Mouse (Mus musculus) heart, adult 18-20 months (tissue): ENCODE measurements around the gene Sgcd. TPM values are rescaled to one million over a fixed set of nuclear protein-coding genes. Genes with fewer than 3 reads are reported as not detected.
"Not testable (repeated sequence)": the region's sequence is repeated elsewhere in the genome, so short reads cannot be mapped to it uniquely, and the experiment has no call there.

Source experiments
- DNase-seq, 2 experiments: peaks; one replicate each; pipeline ENCODE4 v3.0.0; 2021 to 2022; ENCODE audit warnings: mixed read lengths in 1 of 2
- total RNA-seq, 2 experiments: library from RNA; stranded (reverse); gene quantifications; 2 replicates each; pipeline ENCODE4 v1.2.3; 2021

The Sgcd gene
- total RNA-seq, 2 experiments from 2014 or later, result 57.4 to 68.5 TPM

DNA sequence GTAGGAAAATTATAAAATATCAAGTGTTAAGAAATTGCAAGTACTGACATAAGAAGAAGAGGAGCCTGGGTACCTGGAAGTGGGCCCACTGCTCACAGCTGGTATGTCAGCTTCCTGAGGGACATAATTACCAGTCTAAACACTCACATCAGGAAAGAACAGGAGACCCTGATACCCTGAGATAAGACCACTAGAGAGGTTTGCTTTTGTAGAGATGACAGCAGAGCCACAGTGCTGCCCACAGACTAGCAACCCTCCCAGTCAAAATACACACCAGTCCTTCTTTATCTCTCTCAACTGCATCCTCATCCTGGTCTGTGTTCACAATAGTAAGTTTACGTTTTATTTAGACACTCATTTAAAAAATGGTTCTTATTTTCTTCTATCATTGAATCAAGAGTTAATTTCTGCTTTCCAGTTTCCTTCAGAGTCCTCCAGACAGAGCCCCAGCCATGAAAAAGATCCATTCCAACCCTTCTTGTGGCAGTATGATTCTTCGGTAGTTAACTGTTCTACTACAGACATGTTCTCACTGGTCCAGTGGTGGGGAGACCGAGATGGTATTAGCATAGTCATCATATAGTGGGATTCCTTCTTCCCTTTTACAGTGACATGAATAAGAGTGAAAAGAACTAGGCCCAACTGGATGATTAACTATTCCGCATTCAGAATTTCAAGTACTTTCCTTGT lies 211.4 kb downstream of the Sgcd start:
- DNase-seq, result no peak

DNA sequence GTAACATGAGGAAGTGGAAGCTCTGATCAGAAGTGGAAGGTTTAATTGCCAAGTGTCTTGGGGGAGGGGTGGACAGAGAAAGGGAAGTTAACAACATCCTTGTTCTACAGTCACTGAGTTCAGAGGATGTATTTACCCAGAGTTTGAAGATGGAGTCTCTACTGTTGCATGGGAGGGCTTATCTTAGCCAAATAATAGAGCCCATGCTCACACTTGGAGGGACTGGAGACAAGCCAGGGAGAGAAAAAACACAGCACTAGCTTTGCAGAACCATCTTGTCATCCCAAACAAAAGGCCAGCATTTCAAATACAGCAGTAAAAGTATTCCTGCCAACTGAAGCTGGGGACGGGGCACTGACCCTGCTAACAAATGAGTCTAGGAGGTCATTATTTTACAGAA lies 212.8 kb downstream of the Sgcd start:
- peak in 1 of 2 experiments; percentile 5 for DNase-seq

DNA sequence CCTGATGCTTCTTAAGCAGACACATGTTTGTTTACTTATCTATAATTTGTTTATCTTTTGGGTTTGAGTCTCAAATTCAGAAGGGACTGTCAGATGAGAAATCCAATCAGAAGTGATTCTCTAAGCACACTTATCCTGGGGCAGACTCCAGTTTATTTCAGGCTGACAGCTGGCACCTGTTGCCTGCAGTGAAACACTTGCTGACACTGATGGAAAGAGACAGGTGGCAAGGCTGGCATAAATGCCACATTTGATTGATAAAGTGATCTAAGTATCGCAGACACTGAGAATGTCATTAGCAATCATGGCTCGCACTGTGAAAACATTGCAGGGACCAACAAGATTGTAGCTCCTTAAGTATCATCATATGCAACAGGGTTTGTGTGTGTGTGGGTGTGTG lies 222.9 kb downstream of the Sgcd start:
- DNase-seq, result no peak

DNA sequence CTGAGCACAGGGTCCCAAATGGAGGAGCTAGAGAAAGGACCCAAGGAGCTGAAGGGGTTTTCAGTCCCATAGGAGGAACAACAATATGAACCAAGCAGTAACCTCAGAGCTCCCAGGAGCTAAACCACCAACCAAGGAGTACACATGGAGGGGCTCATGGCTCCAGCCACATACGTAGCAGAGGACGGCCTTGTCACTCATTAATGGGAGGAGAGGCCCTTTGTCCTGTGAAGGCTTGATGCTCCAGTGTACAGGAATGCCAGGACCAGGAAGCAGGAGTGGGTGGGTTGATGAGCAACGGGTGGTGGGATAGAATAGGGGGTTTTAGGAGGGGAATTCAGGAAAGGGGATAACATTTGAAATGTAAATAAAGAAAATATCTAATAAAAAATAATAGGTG lies 225.2 kb downstream of the Sgcd start:
- not testable (repeated sequence) for DNase-seq

DNA sequence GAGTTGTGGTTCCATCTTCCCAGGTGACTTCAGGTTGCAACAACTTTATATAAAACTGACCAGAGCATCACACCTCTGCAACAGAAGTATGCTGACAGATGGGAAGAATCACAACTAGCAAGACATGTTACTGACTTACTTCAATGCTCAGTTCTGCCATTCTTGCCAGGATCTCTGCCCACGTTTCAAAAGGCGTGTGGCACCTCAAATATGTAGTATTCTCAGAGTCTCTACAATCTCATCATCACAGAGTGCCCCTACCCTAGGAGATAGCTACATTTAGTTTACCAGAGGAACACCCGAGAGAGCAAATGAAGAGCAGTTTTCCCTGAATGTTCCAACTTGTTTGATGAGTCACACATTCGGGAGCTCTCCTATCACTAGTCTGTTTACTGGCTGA lies 229.8 kb downstream of the Sgcd start:
- DNase-seq, result no peak

DNA sequence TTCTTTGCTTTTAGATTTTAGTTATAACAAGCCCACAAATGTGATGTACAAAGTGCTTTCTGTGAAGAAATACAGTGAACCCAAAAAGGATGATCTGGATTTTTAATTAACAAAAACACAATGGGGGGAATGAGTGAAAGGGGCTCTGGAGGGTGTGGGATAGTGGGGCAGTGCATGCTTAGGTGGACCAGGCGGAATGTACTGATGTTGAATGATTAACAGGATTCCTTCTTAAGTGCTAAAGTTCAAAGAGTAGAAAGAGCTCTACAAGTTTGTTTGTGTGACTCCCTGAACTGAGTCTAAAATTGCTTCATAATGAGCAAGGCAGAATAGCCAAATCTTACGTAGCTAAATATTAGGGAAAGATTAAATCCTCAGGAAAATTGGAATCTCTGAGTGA lies 246.0 kb downstream of the Sgcd start:
- DNase-seq, result no peak

DNA sequence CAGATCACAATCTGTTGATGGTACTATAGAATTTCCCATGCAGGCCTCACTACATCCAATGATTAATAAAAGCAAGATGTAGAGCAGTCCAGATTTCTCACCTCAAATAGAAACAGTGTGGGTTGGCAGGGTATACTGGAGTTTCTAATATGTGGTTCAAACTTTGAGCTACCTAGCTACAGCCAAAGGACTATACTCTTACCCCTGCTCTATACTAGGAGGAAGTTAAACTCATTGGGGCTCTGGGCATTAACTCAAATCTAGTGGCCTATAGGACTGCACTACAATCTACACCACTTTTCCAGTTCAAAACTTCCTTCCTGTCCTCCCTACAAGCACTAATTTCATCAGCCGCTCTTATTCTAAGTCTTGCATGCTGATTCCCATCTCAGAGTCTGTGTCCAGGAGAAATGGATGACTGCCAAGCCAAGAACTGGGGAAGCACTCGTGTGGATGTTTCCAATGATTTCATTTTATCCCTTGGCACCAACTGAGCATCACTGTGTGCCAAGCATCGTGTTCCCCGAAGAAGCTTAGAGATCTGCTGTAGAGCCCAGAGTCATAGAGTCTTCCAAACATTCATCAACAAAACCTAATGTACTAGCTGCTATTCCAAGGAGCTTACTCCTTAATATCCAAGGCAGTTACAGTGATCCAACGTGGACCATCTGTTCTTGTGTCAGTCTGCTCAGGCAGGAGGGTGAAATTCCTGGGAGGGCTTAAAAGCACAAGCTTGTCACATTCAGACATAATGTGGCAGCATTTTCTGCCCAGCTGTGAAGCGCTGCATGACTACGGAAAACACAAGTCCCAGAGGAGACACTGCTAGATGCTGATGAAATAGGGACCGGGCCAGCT lies 283.6 kb downstream of the Sgcd start:
- peak; percentile 51 to 63 for DNase-seq

DNA sequence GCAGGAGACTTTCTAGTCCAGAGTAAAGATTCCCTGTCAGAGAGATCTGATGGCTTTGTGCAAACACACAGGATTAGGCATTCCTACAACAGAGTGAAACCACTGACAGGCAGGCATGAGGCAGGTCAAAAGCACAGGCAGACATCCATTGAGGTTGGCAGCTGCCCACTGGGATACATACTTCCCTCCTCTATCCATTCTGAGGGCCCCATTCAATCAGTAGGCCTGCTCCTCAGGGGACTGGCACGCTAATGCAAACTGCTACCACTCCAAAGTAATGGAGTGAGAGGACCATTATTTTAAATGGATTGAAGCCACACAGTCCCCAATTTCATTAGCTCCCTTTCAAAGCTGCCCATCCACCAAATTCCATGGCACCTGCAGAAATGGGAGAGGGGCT lies 293.2 kb downstream of the Sgcd start:
- no peak for DNase-seq

DNA sequence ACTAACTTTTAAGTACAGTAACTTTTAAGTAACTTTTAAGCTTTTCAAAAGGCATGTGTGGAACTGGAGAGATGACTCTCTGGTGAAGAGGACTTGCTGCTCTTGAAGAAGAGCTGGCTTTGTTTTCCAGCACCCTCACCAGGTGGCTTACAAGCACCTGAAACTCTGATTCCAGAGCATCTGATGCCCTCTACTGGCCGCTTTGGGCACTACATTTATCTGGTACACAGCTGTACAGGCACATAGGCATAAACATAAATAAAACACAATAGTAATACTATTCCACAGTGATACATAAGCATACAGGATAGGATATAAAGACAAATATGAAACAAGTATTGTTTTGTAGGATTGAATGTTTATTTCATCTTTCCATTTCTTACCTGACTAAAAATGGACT lies 330.6 kb downstream of the Sgcd start:
- DNase-seq, result peak in 1 of 2 experiments; percentile 54

DNA sequence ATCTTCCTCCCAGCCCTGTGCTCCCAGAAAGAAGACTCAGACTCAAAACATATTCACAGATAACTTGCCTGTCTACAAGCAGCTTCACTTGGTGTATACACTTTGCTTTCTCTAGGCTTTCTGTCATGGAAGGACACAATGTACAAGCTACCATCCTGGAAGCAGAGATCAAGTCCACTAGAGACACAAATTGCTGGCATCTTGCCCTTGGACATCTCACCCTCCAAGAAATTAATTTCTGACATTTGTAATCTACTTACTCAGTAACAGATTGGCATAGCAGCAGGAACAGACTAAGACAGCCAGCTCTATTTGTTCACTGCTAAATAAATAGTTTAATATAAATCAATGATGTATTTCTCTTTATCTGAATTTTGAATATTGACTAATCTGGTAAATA lies 342.9 kb downstream of the Sgcd start:
- no peak for DNase-seq

DNA sequence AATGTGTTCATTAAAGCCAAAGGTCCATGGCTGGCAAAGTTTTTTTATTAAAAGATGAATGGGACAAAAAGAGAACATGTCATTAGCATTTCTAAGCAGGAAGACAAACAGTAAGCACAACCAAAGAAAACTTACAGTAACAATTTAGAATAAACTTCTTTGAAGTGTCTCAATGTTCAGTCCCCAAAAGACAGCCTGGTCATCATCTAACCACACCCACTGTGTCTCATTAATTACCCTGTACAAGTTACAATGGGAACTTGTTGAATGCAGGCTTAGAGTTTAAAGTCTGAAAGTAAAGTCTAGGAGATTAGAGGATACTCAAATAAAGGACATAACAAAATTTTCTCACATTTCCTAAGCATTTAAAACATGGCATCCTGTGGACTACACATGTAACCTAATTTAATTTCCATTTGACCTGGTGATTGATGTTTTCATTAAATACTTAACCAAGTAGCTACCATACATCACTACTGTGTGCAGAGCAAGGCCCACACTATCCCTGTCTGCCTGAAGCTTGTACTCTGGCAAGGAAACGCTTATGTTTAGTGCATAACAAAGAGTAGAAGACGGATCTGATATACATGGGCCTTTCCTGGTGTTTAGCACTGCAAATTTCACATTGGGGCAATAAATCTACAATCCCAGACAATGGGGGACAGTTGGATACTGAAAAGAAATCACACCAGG lies 347.1 kb downstream of the Sgcd start:
- DNase-seq, result no peak

DNA sequence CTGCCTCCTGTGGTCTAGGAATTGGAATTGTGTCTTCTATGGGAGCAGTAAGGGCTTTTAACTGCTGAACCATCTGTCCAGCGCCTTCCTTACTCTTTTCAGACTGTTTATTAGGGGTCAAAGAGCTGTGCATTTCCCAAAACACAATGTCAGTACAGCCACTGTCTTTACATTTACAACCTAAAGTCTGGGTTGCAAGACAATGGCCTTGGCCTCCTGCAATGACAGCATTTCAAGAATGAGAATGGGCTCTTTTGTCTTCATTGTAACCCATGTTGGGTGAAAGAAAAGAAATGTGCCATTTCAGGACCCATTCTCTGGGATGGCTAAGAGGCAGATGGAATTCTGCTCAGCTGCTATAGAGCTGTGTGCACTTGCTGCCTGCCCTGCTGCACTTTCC lies 348.2 kb downstream of the Sgcd start:
- DNase-seq, result no peak

DNA sequence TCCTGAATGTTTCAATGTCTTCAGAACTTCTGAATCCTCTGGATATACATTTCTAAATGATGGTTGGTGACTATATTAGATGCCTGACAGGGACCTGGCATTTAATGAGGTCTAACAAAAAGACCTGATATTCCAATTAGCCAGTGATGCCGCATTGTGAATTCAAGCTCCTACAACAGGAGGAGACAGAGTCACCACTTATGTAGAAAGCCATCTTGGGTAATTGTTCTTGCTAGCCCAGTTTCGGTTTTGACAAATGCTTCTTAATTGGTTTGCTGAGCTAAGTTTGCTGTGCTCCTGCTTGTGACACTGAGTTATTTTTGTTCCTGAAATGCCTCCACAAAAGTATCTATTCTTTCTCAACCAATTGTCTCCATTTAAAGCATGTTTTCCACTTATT lies 358.6 kb downstream of the Sgcd start:
- DNase-seq, result no peak

DNA sequence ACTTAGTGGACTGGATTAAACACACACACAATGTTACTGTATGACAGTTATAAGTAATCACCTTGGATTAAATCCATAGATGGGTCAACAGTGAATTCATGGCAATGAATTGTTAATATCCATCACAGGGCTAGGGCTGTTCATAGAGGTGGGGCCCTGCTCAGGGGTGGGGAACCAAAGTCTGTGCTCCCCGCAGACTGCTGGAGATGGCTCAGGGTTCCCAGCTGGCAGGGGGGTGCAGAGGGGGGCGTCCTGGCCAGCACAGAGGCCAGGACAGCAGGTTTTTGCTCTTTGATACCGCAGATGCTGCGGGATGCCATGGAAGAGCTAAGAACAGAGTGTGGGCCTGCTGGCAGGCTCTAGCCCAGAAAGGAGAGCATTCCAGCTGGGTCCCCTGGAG lies 378.9 kb downstream of the Sgcd start:
- no peak for DNase-seq

DNA sequence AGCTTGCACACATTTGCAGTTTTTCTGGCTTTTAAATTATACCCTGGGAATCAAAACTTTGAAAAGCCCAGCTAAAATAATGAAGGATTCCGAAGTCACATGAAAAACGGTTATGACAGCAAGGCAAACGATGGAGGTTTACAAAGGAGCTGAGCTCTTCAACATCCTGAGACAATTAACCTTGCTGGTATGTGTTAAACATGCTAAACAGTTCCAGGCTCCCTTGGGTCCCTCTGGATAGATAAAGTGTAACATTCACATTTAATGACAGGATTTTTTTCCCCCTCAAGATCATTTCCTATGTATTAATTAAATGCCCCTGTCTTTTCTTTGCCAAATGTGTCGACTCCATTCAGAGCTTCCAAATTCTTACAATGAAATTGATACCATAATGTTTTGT lies 414.1 kb downstream of the Sgcd start:
- DNase-seq, result no peak

DNA sequence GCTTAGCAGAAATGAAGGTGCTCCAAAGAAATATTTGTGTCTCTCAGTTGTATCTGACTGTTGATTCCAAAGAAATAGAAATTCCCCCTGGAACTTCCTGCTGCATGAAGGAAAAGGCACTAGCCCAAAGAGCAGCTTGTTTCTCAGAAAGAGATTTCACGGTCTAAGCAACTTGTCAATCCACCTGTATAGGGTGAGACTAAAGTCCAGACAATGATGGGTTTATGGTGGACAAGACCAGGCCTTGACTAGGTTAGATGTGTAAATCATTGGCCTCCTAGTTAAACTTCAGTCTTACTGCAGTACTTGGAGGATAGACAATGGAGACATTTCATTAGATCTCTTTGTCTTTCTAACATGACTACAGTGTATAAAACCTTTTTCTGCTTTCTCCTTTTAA lies 420.3 kb downstream of the Sgcd start:
- no peak for DNase-seq

DNA sequence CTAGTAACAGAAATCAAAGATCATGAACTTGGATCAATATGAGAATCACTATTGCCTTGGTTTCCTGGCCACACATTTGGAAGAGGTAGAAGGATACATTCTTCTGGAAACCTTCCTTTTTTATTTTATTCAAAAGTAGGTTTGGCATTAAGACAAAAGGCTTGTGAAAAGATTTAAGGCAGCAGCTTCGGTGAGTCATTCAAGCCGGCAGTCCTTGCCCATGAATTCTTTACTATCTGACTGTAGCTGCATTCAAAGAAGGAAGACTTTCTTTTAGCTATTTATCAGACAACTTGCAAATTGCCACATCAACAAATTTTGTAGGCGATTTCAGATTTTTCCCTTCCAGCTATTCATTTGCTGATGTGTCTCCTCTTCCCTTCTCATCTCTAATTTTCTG lies 422.6 kb downstream of the Sgcd start:
- DNase-seq, result no peak

DNA sequence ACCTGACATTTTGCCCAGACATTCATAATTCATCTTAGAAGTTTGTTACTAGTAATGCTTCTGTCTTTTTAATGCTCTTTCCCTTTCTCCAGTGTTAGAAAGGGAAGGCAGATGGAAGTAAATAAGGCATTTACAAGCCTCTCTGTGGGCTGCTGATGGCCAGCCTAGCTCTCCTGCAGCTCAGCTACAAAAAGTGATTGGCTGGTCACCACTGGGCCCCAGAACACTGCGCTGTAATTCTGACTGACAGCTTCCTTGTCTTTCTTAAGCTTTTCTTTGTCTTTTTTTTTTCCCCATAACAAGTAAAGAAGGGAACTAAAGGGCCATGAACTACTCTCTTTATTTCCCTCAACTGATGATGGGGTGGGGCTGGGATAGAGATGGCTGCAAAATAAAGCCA lies 463.9 kb downstream of the Sgcd start:
- no peak for DNase-seq

DNA sequence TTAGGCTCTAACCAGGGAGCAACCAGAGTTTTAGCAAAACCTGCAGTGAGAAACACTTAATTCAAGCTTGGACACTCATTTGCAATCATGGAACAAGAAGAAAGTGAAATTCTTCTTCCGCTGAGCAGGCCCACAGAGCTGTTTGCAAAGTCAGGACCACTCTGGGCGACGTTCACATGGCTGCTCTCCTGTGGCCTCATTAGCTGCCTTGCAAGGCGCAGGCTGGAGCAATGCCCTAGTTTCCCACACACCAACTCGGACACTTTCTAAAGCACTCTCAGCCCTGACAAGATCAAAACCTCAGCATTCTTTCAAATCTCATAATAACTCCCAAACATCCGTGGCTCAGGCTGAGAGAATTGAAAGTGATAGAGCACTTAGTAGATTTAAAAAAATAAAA lies 480.7 kb downstream of the Sgcd start:
- no peak for DNase-seq

DNA sequence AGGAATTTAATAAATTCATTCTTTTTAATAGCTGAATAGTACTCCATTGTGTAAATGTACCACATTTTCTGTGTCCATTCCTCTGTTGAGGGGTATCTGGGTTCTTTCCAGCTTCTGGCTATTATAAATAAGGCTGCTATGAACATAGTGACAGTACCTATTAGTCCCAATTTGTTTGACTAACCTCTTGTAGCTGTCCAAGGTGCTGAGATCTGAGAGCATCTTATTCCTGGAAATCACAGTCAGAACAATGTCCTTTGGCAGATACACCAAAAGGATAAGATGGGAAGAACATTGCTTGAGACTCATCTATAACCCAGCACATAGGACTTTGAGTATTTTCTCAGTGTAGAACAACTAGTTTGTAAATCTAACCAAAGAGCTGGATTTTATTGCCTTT lies 485.5 kb downstream of the Sgcd start:
- DNase-seq, result not testable (repeated sequence)

DNA sequence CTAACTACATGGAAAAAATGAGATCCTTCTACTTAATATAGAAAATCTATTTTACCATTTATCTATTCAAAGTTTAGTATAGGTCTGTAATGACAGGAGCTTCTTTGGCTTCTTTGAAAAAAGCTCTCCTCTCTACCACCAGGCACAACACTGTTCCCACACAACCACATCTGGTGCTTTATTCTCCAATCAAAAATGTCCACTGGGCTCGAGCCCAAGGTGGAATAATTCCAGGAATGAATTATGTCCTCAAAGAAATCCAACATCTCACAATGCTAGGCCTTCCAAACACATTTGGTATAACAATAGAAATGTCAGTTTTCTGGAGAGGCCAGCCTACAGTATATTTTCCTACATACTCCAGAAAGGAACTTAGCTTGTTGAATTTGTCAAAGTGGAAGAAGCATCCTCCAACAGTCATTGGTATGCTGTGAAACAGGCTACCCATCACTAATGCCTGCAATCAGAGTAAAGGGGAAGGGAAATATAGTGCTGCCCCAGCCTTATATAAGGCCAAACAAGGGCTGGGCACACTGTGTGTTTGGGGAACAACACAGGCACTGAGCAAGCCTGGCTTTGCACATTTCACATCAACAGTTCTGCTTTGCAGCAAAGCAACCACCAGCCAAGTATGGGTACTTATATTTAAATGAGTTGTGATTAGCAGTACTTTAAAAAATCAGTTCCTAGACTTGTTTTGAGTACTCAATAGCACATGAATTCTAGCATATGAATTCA lies 515.1 kb downstream of the Sgcd start:
- DNase-seq, result peak in 1 of 2 experiments; percentile 3

DNA sequence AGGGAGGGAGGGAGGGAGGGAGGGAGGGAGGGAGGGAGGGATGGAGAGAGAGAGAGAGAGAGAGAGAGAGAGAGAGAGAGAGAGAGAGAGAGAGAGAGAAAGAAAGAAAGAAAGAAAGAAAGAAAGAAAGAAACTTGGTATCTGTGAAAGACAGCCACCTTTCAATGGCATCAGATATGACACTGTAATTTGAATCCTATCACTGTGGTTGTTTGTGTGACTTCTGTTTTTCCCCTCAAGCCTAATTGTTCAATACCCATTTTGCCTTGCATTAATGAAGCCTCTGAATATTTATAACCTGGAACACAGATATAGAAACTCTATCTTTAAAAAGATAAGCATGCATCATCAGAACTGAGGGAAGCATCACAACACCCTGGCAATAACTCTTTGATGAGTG lies 528.1 kb downstream of the Sgcd start:
- DNase-seq, result not testable (repeated sequence)

DNA sequence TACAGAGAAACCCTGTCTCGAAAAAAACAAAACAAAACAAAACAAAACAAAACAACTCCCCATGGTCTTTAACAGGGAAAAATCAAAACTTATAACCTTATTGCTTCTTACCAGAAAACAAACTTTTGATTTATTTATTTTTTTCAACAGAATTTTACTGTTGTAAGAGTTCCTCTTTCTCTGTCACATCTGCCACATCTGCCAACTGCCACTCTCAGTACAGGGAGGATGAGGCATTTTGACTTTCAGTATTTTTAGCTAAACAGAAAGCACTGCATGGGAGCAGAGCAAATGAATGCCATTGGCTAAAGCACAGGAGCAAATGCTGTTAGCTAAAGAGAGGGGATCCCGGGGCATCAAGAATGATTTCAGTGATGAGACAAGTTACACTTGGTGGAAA lies 528.6 kb downstream of the Sgcd start:
- no peak for DNase-seq
